Mouse (Mus musculus) retina, embryonic 14.5 days (tissue): ENCODE results near the gene Dgki.

ENCODE experiments used
- DNase-seq: peaks from one replicate; pipeline ENCODE4 v3.0.0-alpha.2; 2015; ENCODE audit warnings: low spot score

Gene Dgki

DNA sequence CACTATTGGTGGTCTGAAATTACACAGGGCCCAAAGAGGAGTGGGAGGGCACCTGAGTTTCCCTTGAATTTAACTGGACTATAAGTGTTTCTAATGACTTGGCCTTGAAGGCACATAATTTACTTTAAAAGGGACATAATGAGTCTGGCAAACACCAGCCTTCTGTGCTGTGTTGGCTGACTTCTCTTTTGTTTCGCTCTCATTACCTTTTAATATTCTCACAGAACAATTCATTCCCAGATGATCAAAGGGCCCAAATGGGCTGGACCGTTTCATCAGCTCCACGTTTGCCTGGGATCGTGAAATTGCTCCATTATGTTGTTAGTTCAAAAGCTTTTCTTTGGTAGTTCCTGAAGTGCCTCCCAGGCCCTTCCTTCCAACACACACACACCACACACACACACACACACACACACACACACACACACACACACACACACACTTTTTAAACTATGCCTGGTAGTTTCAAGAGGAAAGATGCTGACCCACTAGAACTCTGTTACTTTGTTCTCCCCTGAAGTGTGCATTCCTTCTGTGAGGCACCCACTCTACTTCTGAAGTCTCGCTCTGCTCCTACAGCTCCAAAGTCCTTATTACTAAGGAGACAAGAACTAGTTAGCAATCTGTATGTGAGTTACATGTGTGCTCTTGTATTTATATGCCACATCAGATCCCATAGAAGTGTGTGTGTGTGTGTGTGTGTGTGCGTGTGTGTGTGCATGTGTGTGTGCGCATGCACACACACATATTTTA, 491.5 kb downstream of the Dgki start:
- DNase-seq: no peak

GRCm38 (mm10) chr6:36806906-36807305, 493.1 kb downstream of the Dgki start:
- no peak for DNase-seq

- DNase-seq: no peak
Observed at GRCm38 (mm10) chr6:36800309-36800946, 499.6 kb downstream of the Dgki start.

DNA sequence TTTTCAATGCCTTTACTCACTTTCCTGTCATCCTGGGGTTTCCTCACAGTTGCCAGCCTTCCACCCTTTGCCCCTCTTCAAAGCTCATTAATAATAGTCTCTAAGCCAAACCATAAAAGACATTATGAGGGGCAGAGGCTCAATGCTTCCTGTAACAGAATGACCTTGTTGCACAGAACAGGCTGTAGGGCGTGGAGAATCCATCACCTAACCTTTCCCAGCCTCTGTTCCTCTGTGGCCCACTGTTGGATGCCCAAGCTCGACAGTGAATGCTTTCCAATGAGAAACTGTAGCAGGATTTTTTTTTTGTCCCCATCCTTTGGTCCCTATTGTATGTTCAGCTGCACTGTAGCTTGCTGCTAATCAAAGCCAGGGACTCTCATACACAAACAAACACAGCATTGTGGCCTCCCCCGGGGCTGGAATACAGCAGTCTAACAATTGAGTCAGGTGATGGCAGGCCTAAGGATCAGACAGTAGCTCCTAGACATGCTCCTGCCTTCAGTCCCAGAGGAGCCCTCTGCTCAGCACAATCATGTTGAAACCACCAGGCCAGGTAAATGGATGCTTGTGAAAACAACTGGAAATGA, 502.8 kb downstream of the Dgki start:
- DNase-seq: no peak
